Mouse (Mus musculus): ENCODE data around the gene Fam83g. TPM values are rescaled to one million over a fixed set of nuclear protein-coding genes. Genes with fewer than 3 reads are reported as not detected.

Gene Fam83g
- polyA plus RNA-seq, 1 experiment, result 0.46 TPM

GRCm38 (mm10) chr11:61673686-61674085 is 10.2 kb upstream of the Fam83g start:
- Histone ChIP-seq H3K4me3 (ENCODE audit: insufficient read depth, low read length) (no peak overlapping the region), H3K27ac (ENCODE audit: insufficient read depth, low read length) (no peak overlapping the region), H3K4me1 (ENCODE audit: control insufficient read depth, insufficient read depth, low read length) (no peaks in the 10 kb centered on the region)
- TF ChIP-seq POLR2A (IDR thresholded peaks at IDR 0.05; ENCODE audit: low read depth, low read length), result no peak
- no peak for TF ChIP-seq CTCF (IDR thresholded peaks at IDR 0.05; ENCODE audit: borderline replicate concordance, insufficient read depth, low read length)

DNA sequence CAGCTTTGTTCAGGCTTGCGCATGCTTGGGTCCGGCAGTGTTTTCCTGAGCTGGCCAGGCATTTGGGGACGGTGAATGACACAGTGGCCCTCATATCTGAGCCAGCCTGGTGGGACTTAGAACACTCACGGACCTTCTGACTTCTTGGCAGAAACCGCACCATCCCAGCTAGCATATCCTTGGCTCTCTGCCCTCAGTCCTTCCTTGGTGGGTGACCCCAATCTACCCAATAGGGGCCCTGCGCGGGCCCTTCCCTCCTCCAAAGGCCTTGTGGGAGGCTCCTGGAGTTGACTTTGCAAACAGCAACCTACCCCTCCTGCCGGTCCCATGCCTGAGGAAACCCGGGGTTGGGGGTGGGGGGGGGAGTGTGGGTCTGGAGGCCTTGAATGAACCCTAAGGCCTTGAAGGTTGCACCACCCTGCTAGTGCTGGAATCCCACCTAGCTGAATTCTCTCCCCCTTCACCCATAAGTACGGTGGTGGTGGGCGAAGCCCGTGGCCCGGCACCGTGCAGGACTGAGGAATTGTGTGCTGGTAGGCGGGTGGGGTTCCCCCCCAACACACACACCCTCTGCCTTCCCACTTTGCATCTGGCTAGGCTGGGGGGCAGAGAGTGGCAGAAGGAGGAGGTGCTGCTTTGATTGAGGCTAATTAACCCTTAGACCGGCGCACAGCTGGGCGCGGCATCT is 9.6 kb upstream of the Fam83g start:
- Histone ChIP-seq H3K4me1 (ENCODE audit: control insufficient read depth, insufficient read depth, low read length) (no peaks in the 10 kb centered on the region), H3K27ac (ENCODE audit: insufficient read depth, low read length) (no peak overlapping the region), H3K4me3 (ENCODE audit: insufficient read depth, low read length) (no peak overlapping the region)
- TF ChIP-seq CTCF (IDR thresholded peaks at IDR 0.05; ENCODE audit: borderline replicate concordance, insufficient read depth, low read length) (no peak), POLR2A (IDR thresholded peaks at IDR 0.05; ENCODE audit: low read depth, low read length) (no peak)

GRCm38 (mm10) chr11:61674839-61675159 is 9.1 kb upstream of the Fam83g start:
- TF ChIP-seq POLR2A (IDR thresholded peaks at IDR 0.05; ENCODE audit: low read depth, low read length) (no peak), CTCF (IDR thresholded peaks at IDR 0.05; ENCODE audit: borderline replicate concordance, insufficient read depth, low read length) (no peak)
- Histone ChIP-seq H3K27ac (ENCODE audit: insufficient read depth, low read length) (no peak overlapping the region), H3K4me3 (ENCODE audit: insufficient read depth, low read length) (no peak overlapping the region), H3K4me1 (ENCODE audit: control insufficient read depth, insufficient read depth, low read length) (no peaks in the 10 kb centered on the region)

DNA sequence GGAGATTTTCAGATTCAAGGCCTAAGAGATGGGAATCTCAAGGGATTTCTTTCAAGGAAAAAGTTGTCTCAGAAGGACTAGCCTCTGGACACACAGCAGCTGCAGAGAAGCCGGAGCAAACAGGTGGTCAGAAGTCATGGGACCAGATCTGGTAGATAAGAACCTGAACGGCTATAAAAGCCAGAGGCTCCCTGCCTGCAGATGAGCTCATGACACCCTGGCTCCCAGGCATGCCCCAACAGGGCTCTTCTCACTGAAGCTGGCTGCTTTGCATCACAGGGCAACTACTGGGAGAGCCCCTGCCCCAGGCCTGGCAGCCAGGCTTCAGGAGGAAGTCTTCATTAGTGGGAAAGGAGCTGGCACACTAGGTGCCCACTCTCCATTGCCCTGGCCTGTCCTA is 8.6 kb upstream of the Fam83g start:
- H3K4me3 ChIP-seq (ENCODE audit: insufficient read depth, low read length), result no peak overlapping the region
- TF ChIP-seq CTCF (IDR thresholded peaks at IDR 0.05; ENCODE audit: borderline replicate concordance, insufficient read depth, low read length) (no peak), POLR2A (IDR thresholded peaks at IDR 0.05; ENCODE audit: low read depth, low read length) (no peak)
- no peak overlapping the region for H3K27ac ChIP-seq (ENCODE audit: insufficient read depth, low read length)
- no peaks in the 10 kb centered on the region for H3K4me1 ChIP-seq (ENCODE audit: control insufficient read depth, insufficient read depth, low read length)

DNA sequence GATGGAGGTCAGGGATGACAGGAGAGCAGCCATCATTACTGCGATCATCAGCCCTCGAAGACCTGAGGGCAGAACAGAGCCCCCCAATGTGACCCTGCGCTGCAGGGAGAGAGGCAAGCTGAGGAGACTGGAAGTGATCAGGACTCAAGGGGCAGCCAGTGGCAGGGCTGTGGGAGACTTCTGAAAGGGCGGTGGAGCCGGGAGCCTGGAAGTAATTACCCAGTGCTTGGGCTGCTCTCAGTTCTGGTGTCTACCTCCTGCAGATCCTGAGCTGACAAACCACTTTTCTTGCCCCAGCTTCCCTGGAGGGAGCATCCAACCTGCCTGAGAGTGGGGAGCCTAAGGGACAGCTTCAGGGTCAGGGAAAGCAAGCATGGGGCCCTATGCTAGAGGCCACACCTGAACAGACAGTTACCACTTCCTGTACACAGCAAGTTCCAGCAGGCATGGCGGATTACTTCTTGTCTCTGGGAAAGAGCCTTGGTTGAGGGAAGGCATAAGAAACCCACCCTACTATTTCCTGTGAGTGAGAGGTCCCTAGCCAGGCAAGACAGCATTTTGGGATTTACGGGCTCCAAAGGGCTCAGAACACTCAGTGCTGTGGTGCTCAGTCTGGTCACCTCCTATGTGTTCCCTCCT is 7.6 kb upstream of the Fam83g start:
- H3K4me1 ChIP-seq (ENCODE audit: control insufficient read depth, insufficient read depth, low read length), result no peaks in the 10 kb centered on the region
- no peak overlapping the region for H3K27ac ChIP-seq (ENCODE audit: insufficient read depth, low read length)
- TF ChIP-seq CTCF (IDR thresholded peaks at IDR 0.05; ENCODE audit: borderline replicate concordance, insufficient read depth, low read length), result no peak
- no peak for TF ChIP-seq POLR2A (IDR thresholded peaks at IDR 0.05; ENCODE audit: low read depth, low read length)

DNA sequence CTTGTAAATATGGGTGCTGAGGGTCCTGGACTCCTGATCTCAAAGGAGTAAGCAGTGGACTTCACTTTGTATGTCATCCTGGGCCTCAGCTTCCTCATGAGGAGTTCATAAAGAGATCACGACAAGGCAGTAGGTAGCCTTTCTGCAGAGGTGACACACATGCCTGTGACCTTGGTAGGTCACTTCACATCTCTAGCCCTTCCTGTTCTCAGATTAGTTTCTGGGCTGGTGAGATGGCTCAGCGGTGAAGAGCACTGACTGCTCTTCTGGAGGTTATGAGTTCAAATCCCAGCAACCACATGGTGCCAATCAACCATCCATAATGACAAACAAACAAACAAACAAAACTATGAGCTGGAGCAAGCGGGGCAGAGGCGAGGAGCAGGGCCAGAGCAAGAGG is 6.2 kb upstream of the Fam83g start:
- TF ChIP-seq POLR2A (IDR thresholded peaks at IDR 0.05; ENCODE audit: low read depth, low read length) (no peak), CTCF (IDR thresholded peaks at IDR 0.05; ENCODE audit: borderline replicate concordance, insufficient read depth, low read length) (no peak)
- H3K4me1 ChIP-seq (ENCODE audit: control insufficient read depth, insufficient read depth, low read length), result no peaks in the 10 kb centered on the region
- no peak overlapping the region for H3K4me3 ChIP-seq (ENCODE audit: insufficient read depth, low read length)
- H3K27ac ChIP-seq (ENCODE audit: insufficient read depth, low read length), result no peak overlapping the region

More for the DNA sequence above, 7.6 kb upstream of the Fam83g start:
- H3K4me3 ChIP-seq (ENCODE audit: insufficient read depth, low read length), result no peak overlapping the region

DNA sequence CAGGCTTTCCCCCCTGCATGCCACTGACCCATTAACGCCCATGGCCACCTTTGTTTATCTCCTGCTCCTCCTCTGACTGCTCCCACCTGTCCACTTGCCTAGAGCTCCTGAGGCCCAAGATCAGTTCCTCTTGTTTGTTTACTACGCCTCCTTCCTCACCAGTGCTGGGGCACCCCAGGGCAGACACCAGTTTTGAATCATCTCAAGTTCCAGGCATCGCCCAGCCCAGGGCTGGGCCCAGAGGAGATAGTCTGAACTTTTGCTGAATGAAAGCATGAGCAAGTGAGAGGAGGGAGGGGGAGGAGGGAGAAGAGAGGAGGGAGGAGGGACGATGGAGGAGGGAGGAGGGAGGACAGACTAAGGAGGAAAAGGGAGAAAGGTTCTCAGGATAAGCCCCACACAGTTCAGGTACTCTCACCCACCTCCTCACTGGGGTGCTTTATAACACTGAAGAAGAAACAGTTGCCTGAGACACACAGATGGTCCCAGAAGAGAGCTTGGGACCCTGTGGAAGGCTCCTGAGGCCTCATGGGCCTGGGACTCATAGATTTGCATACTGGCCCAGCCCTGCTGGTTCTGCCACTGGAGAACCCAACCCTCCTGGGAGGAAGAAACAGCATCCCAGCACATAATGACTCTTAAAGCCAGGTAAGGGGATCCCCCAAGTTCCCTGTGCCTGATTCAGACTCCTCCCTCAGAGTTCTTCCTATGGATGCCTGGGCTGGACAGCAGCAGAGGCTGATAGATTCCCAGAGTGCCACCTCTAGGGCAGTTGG is 4.6 kb upstream of the Fam83g start:
- Histone ChIP-seq H3K4me3 (ENCODE audit: insufficient read depth, low read length) (no peak overlapping the region), H3K27ac (ENCODE audit: insufficient read depth, low read length) (no peak overlapping the region), H3K4me1 (ENCODE audit: control insufficient read depth, insufficient read depth, low read length) (no peaks in the 10 kb centered on the region)
- no peak for TF ChIP-seq POLR2A (IDR thresholded peaks at IDR 0.05; ENCODE audit: low read depth, low read length)
- TF ChIP-seq CTCF (IDR thresholded peaks at IDR 0.05; ENCODE audit: borderline replicate concordance, insufficient read depth, low read length), result no peak

GRCm38 (mm10) chr11:61685119-61685725 is 1.3 kb downstream of the Fam83g start:
- H3K4me1 ChIP-seq (ENCODE audit: control insufficient read depth, insufficient read depth, low read length), result peaks cover 4% of the 10 kb centered on the region; the same call in 1 of the 2 replicates
- TF ChIP-seq CTCF (IDR thresholded peaks at IDR 0.05; ENCODE audit: borderline replicate concordance, insufficient read depth, low read length) (no peak), POLR2A (IDR thresholded peaks at IDR 0.05; ENCODE audit: low read depth, low read length) (no peak)
- H3K4me3 ChIP-seq (ENCODE audit: insufficient read depth, low read length), result no peak overlapping the region
- H3K27ac ChIP-seq (ENCODE audit: insufficient read depth, low read length), result no peak overlapping the region

DNA sequence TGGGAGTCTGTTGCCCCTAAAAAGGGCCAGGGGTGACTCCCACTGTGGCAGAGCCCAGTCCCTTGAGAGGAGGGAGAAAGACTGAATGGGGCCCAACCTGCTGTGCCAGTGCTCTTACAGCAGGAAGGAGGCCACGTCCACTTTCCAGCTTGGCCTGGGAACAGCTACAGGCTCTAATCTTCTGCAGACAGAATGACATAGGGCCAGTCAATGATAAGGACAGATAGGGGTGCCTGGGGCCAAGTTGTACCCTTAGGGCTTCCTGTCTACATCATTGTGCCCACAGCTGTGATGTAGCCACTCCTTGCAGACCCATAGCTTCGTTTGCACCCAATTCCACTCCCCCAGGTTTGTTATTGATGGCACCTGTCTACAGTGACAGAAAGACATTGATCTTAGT is 2.2 kb downstream of the Fam83g start:
- no peak overlapping the region for H3K4me3 ChIP-seq (ENCODE audit: insufficient read depth, low read length)
- H3K4me1 ChIP-seq (ENCODE audit: control insufficient read depth, insufficient read depth, low read length), result peaks cover 4% of the 10 kb centered on the region; the same call in 1 of the 2 replicates

More for the DNA sequence above, 2.2 kb downstream of the Fam83g start:
- TF ChIP-seq CTCF (IDR thresholded peaks at IDR 0.05; ENCODE audit: borderline replicate concordance, insufficient read depth, low read length) (no peak), POLR2A (IDR thresholded peaks at IDR 0.05; ENCODE audit: low read depth, low read length) (no peak)
- H3K27ac ChIP-seq (ENCODE audit: insufficient read depth, low read length), result no peak overlapping the region

Data from embryonic fibroblast, embryonic 13.5 days (primary cell).